Mouse (Mus musculus) T-helper 1 cell (primary cell): ENCODE data around the gene Dazap2.
"Not testable (repeated sequence)": the region's sequence is repeated elsewhere in the genome, so short reads cannot be mapped to it uniquely, and the experiment has no call there.

ENCODE experiments used
- in situ Hi-C: fragments of 300-600 bp; cut with MboI, MseI; formaldehyde crosslinking; loops from one replicate; pipeline ENCODE4 v1.15.1; 2025; ENCODE audit warnings: high pct_unique_total_duplicates

The Dazap2 gene

DNA sequence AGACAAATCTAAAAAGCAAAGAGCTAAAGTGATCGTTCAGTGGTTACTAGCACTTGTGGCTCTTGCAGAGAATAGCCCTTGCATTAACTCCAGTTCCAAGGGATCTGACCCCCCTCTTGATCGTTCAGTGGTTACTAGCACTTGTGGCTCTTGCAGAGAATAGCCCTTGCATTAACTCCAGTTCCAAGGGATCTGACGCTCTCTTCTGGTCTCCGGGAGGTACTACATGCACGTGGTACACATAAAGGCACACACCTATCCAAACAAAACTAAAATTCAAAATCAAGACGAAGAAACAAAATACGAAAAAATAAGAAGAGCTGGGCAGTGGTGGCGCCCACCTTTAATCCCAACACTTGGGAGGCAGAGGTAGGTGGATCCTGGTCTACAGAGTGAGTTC, 8.5 kb upstream of the Dazap2 start:
- in situ Hi-C loops, result not testable (repeated sequence)

GRCm38 (mm10) chr15:100611951-100612350, 3.2 kb upstream of the Dazap2 start:
- in situ Hi-C loops, result loop anchor here (5.0 kb wide), 2 partner anchors 60 to 150 kb away; partner anchors contain the start of gene Tfcp2

- in situ Hi-C loops, result loop anchor here (5.0 kb wide), 2 partner anchors 60 to 150 kb away; partner anchors contain the start of gene Tfcp2
Measured at GRCm38 (mm10) chr15:100612432-100612831, 2.7 kb upstream of the Dazap2 start.

- in situ Hi-C loops, result loop anchor here (5.0 kb wide), 2 partner anchors 61 to 151 kb away; partner anchors contain the start of gene Tfcp2
Measured at GRCm38 (mm10) chr15:100613584-100613983, 1.6 kb upstream of the Dazap2 start.

GRCm38 (mm10) chr15:100614218-100614995, 742 bp upstream of the Dazap2 start:
- in situ Hi-C loops, result loop anchor here (5.0 kb wide), 2 partner anchors 62 to 152 kb away; partner anchors contain the start of gene Tfcp2

- in situ Hi-C loops, result no loop called here
Measured at GRCm38 (mm10) chr15:100615825-100616220, 674 bp downstream of the Dazap2 start.

GRCm38 (mm10) chr15:100616221-100616620, 1.1 kb downstream of the Dazap2 start:
- in situ Hi-C loops, result no loop called here

- in situ Hi-C loops, result no loop called here
Measured at GRCm38 (mm10) chr15:100619200-100619599, 4.1 kb downstream of the Dazap2 start.

DNA sequence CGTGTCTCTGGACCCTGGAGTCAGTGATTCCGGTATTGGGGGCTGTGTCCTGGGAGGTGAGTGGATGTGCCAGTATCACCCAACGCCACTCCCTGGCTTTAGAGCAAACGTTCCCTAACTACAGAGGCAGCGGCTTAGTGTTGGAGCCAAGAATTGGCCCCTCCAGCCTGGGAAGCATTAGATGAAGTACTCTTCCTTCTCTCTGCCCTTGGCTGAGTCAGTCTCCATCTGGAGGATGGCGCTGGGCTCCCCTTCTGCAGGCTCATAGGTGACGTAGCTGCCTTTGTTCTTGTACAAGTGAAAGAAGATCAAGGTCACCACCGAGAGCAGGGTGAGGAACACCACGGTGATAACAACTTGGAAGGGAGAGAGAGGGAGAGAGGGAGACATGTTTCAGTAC, 6.5 kb downstream of the Dazap2 start:
- in situ Hi-C loops, result not testable (repeated sequence)

- in situ Hi-C loops, result no loop called here
Measured at GRCm38 (mm10) chr15:100622164-100622563, 7.0 kb downstream of the Dazap2 start.

DNA sequence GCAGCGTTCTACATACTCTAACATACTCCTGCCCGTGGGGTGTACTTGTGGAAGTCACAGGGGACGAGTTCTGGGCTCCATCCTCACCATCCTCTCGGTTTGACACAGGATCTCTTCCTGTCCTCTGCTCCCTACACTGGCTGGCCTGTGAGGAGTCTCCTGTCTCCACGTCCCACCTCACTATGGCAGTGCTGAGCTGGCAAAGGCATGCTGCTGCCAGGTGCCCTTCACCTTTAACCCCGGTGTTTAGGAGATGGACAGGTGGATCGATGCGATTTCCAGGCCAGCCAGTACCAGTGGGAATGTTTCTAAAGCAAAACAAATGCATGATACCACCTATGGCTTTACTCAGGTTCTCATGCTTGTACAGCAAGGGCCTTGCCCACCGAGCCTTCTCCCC, 8.6 kb downstream of the Dazap2 start:
- in situ Hi-C loops, result no loop called here

- in situ Hi-C loops, result no loop called here
Measured at GRCm38 (mm10) chr15:100624435-100624834, 9.3 kb downstream of the Dazap2 start.

- in situ Hi-C loops, result no loop called here
Measured at GRCm38 (mm10) chr15:100627287-100627686, 12.1 kb downstream of the Dazap2 start.

- in situ Hi-C loops, result no loop called here
Measured at GRCm38 (mm10) chr15:100627774-100628370, 12.7 kb downstream of the Dazap2 start.

GRCm38 (mm10) chr15:100628797-100629196, 13.6 kb downstream of the Dazap2 start:
- in situ Hi-C loops, result no loop called here

DNA sequence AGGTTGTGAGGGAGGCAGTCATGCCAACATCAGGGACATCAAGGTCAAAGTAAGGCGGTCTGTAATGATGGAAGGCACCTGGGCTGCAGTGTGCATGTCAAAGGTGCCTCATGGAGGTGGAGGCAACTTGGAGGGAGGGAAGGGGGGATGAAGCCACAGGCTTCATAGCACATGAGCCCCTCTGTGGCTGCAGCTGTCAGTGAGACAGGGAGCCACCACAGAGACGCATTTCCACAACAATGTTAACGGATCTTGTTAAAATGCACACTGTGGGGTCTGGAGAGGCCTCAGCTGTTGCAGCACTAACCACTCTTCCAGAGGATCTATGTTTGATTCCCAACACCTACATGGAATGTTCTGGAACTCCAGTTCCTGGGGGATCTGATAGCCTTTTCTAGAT, 15.0 kb downstream of the Dazap2 start:
- in situ Hi-C loops, result no loop called here

GRCm38 (mm10) chr15:100631454-100632170, 16.5 kb downstream of the Dazap2 start:
- in situ Hi-C loops, result no loop called here

- in situ Hi-C loops, result no loop called here
Measured at GRCm38 (mm10) chr15:100632323-100632722, 17.2 kb downstream of the Dazap2 start.

- in situ Hi-C loops, result no loop called here
Measured at GRCm38 (mm10) chr15:100633341-100633740, 18.2 kb downstream of the Dazap2 start.

DNA sequence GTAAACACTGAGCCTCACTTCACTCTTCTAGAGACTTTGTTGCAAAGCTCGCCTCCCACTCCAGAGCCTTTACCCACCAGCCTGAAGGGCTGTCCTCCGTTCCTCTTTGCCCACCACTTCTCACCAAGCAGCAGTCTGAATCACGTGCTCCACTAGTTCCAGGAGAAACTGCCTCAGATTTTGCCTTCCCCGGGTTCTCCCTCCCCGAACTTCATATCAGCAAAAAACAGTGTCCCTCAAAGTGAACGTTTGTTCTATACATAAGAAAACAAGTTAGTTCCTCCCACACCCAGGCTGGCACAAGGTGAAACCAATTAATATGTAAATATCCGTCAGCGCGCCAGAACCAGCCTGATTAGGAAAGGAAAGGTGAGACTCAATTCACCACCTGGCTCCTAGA, 20.1 kb downstream of the Dazap2 start:
- in situ Hi-C loops, result no loop called here

DNA sequence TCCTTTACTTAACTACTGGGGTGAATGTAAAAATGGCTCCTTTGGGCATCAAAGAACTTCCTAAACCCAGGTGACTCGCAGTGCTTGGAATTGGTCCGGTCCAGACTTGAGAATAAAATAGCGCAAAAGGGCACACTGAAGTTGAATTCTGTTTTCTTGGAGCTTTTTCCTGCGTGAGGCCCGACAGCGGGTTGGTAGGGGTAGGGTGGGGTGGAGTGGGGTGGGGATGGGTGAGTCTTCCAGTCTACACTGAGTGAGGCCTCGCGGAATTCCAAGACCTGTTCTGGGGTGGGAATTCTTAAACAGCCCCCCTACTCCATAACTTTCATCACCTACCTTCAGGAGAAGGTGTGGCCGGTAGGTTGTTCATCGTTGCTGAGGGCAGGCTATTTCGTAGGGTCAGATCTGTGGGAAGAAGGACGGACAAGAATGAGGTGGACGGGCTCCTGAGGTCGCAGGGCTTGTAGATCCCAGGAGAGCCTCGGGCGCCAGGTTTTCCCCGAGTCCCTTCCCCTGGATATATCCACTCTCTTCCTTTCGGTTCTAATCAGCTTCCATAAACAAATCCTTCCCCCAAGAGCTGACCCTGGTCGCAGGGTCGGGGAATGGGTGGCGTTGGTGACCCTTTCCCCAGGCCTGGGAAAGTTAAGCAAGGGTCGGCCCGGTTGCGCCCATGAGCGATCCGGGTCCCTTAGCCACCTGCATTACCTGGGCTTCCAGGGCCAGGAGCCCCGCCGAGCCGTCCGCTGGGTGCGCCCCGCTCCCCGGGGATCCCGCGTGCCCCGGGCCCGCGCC, 20.9 kb downstream of the Dazap2 start:
- in situ Hi-C loops, result no loop called here
